Mouse (Mus musculus): ENCODE measurements around the gene Cep152. TPM values are rescaled to one million over a fixed set of nuclear protein-coding genes. Genes with fewer than 3 reads are reported as not detected.

Gene Cep152
- polyA plus RNA-seq, 1 experiment from 2014 or later: 6.3 TPM

GRCm38 (mm10) chr2:125594786-125595185 is 30.1 kb downstream of the Cep152 start:
- Histone ChIP-seq H3K4me2 (ENCODE audit: low read length) (no peak overlapping the region), H3K4me1 (replicated peaks; ENCODE audit: control insufficient read depth, insufficient read depth, low read length) (no peaks in the 10 kb centered on the region), H3K4me3 (ENCODE audit: low read depth, low read length) (no peak overlapping the region), H3K27ac (ENCODE audit: low read depth) (no peak overlapping the region), H3K36me3 (ENCODE audit: control insufficient read depth, insufficient read depth, low read length) (peaks cover 63% of the 10 kb centered on the region), H3K9me3 (ENCODE audit: control insufficient read depth, low read length) (no peaks in the 10 kb centered on the region), H3K27me3 (replicated peaks; ENCODE audit: control insufficient read depth, insufficient read depth, low read length) (no peaks in the 10 kb centered on the region), H3K9ac (ENCODE audit: low read length) (no peak overlapping the region)
- no peak for DNase-seq (ENCODE audit: low spot score)
- ATAC-seq (replicated peaks; ENCODE audit: low FRiP score, low TSS enrichment, low read depth): no peak
- 97% methylated on average over 12 of the region's 12 CpGs for WGBS

GRCm38 (mm10) chr2:125594072-125594471 is 30.8 kb downstream of the Cep152 start:
- H3K9ac ChIP-seq (ENCODE audit: low read length): no peak overlapping the region
- H3K4me1 ChIP-seq (replicated peaks; ENCODE audit: control insufficient read depth, insufficient read depth, low read length): no peaks in the 10 kb centered on the region
- DNase-seq (ENCODE audit: low spot score) (no peak), ATAC-seq (replicated peaks; ENCODE audit: low FRiP score, low TSS enrichment, low read depth) (no peak)
- H3K4me2 ChIP-seq (ENCODE audit: low read length): no peak overlapping the region
- H3K9me3 ChIP-seq (ENCODE audit: control insufficient read depth, low read length): no peaks in the 10 kb centered on the region
- H3K27me3 ChIP-seq (replicated peaks; ENCODE audit: control insufficient read depth, insufficient read depth, low read length): no peaks in the 10 kb centered on the region
- H3K36me3 ChIP-seq (ENCODE audit: control insufficient read depth, insufficient read depth, low read length): peaks cover 61% of the 10 kb centered on the region
- WGBS: 81% methylated on average over 6 of the region's 6 CpGs
- H3K27ac ChIP-seq (ENCODE audit: low read depth): no peak overlapping the region
- H3K4me3 ChIP-seq (ENCODE audit: low read depth, low read length): no peak overlapping the region

- H3K4me3 ChIP-seq (ENCODE audit: low read depth, low read length): no peak overlapping the region
- H3K36me3 ChIP-seq (ENCODE audit: control insufficient read depth, insufficient read depth, low read length): peaks cover 64% of the 10 kb centered on the region
- H3K4me2 ChIP-seq (ENCODE audit: low read length): no peak overlapping the region
- no peak overlapping the region for H3K9ac ChIP-seq (ENCODE audit: low read length)
- no peak for ATAC-seq (replicated peaks; ENCODE audit: low FRiP score, low TSS enrichment, low read depth)
- WGBS: 94% methylated on average over 4 of the region's 4 CpGs
- no peaks in the 10 kb centered on the region for H3K4me1 ChIP-seq (replicated peaks; ENCODE audit: control insufficient read depth, insufficient read depth, low read length)
- no peak for DNase-seq (ENCODE audit: low spot score)
- H3K27me3 ChIP-seq (replicated peaks; ENCODE audit: control insufficient read depth, insufficient read depth, low read length): no peaks in the 10 kb centered on the region
- H3K27ac ChIP-seq (ENCODE audit: low read depth): no peak overlapping the region
- H3K9me3 ChIP-seq (ENCODE audit: control insufficient read depth, low read length): no peaks in the 10 kb centered on the region
Measured at GRCm38 (mm10) chr2:125591895-125592294, 33.0 kb downstream of the Cep152 start.

- H3K9ac ChIP-seq (ENCODE audit: low read length): no peak overlapping the region
- DNase-seq (ENCODE audit: low spot score) (no peak), ATAC-seq (replicated peaks; ENCODE audit: low FRiP score, low TSS enrichment, low read depth) (no peak)
- H3K4me3 ChIP-seq (ENCODE audit: low read depth, low read length): no peak overlapping the region
- H3K27ac ChIP-seq (ENCODE audit: low read depth): no peak overlapping the region
- H3K4me1 ChIP-seq (replicated peaks; ENCODE audit: control insufficient read depth, insufficient read depth, low read length): no peaks in the 10 kb centered on the region
- no peak overlapping the region for H3K4me2 ChIP-seq (ENCODE audit: low read length)
- WGBS: 91% methylated on average over 12 of the region's 12 CpGs
- no peaks in the 10 kb centered on the region for H3K9me3 ChIP-seq (ENCODE audit: control insufficient read depth, low read length)
- no peaks in the 10 kb centered on the region for H3K27me3 ChIP-seq (replicated peaks; ENCODE audit: control insufficient read depth, insufficient read depth, low read length)
- H3K36me3 ChIP-seq (ENCODE audit: control insufficient read depth, insufficient read depth, low read length): peaks cover 71% of the 10 kb centered on the region
Measured at GRCm38 (mm10) chr2:125589287-125589686, 35.6 kb downstream of the Cep152 start.

GRCm38 (mm10) chr2:125581081-125581480 is 43.8 kb downstream of the Cep152 start:
- no peaks in the 10 kb centered on the region for H3K27me3 ChIP-seq (replicated peaks; ENCODE audit: control insufficient read depth, insufficient read depth, low read length)

GRCm38 (mm10) chr2:125577670-125578069 is 47.2 kb downstream of the Cep152 start:
- Histone ChIP-seq H3K36me3 (ENCODE audit: control insufficient read depth, insufficient read depth, low read length) (peaks cover 74% of the 10 kb centered on the region), H3K4me2 (ENCODE audit: low read length) (no peak overlapping the region), H3K4me1 (replicated peaks; ENCODE audit: control insufficient read depth, insufficient read depth, low read length) (no peaks in the 10 kb centered on the region), H3K9me3 (ENCODE audit: control insufficient read depth, low read length) (no peaks in the 10 kb centered on the region), H3K27me3 (replicated peaks; ENCODE audit: control insufficient read depth, insufficient read depth, low read length) (no peaks in the 10 kb centered on the region), H3K27ac (ENCODE audit: low read depth) (no peak overlapping the region), H3K4me3 (ENCODE audit: low read depth, low read length) (no peak overlapping the region), H3K9ac (ENCODE audit: low read length) (no peak overlapping the region)
- 74% methylated on average over 4 of the region's 4 CpGs for WGBS
- ATAC-seq (replicated peaks; ENCODE audit: low FRiP score, low TSS enrichment, low read depth): no peak
- DNase-seq (ENCODE audit: low spot score): no peak

More at GRCm38 (mm10) chr2:125581081-125581480, 43.8 kb downstream of the Cep152 start:
- H3K9me3 ChIP-seq (ENCODE audit: control insufficient read depth, low read length): no peaks in the 10 kb centered on the region
- H3K4me3 ChIP-seq (ENCODE audit: low read depth, low read length): no peak overlapping the region
- DNase-seq (ENCODE audit: low spot score): no peak
- peaks cover 77% of the 10 kb centered on the region for H3K36me3 ChIP-seq (ENCODE audit: control insufficient read depth, insufficient read depth, low read length)
- WGBS: 48% methylated on average over 5 of the region's 5 CpGs
- H3K4me2 ChIP-seq (ENCODE audit: low read length): no peak overlapping the region
- H3K9ac ChIP-seq (ENCODE audit: low read length): no peak overlapping the region
- H3K27ac ChIP-seq (ENCODE audit: low read depth): no peak overlapping the region
- ATAC-seq (replicated peaks; ENCODE audit: low FRiP score, low TSS enrichment, low read depth): no peak
- H3K4me1 ChIP-seq (replicated peaks; ENCODE audit: control insufficient read depth, insufficient read depth, low read length): no peaks in the 10 kb centered on the region

GRCm38 (mm10) chr2:125576498-125576897 is 48.4 kb downstream of the Cep152 start:
- 87% methylated on average over 8 of the region's 8 CpGs for WGBS
- Histone ChIP-seq H3K9ac (ENCODE audit: low read length) (no peak overlapping the region), H3K9me3 (ENCODE audit: control insufficient read depth, low read length) (no peaks in the 10 kb centered on the region), H3K4me1 (replicated peaks; ENCODE audit: control insufficient read depth, insufficient read depth, low read length) (no peaks in the 10 kb centered on the region), H3K36me3 (ENCODE audit: control insufficient read depth, insufficient read depth, low read length) (peaks cover 65% of the 10 kb centered on the region), H3K27me3 (replicated peaks; ENCODE audit: control insufficient read depth, insufficient read depth, low read length) (no peaks in the 10 kb centered on the region), H3K27ac (ENCODE audit: low read depth) (no peak overlapping the region), H3K4me2 (ENCODE audit: low read length) (no peak overlapping the region), H3K4me3 (ENCODE audit: low read depth, low read length) (no peak overlapping the region)
- no peak for DNase-seq (ENCODE audit: low spot score)
- no peak for ATAC-seq (replicated peaks; ENCODE audit: low FRiP score, low TSS enrichment, low read depth)

GRCm38 (mm10) chr2:125575766-125576165 is 49.1 kb downstream of the Cep152 start:
- Histone ChIP-seq H3K27me3 (replicated peaks; ENCODE audit: control insufficient read depth, insufficient read depth, low read length) (no peaks in the 10 kb centered on the region), H3K27ac (ENCODE audit: low read depth) (no peak overlapping the region), H3K4me1 (replicated peaks; ENCODE audit: control insufficient read depth, insufficient read depth, low read length) (no peaks in the 10 kb centered on the region), H3K4me3 (ENCODE audit: low read depth, low read length) (no peak overlapping the region), H3K4me2 (ENCODE audit: low read length) (no peak overlapping the region), H3K9me3 (ENCODE audit: control insufficient read depth, low read length) (no peaks in the 10 kb centered on the region), H3K9ac (ENCODE audit: low read length) (no peak overlapping the region), H3K36me3 (ENCODE audit: control insufficient read depth, insufficient read depth, low read length) (peaks cover 66% of the 10 kb centered on the region)
- DNase-seq (ENCODE audit: low spot score) (no peak), ATAC-seq (replicated peaks; ENCODE audit: low FRiP score, low TSS enrichment, low read depth) (no peak)
- WGBS: 87% methylated on average over 3 of the region's 3 CpGs

GRCm38 (mm10) chr2:125563884-125564283 is 61.0 kb downstream of the Cep152 start:
- WGBS: 91% methylated on average over 11 of the region's 11 CpGs
- H3K4me3 ChIP-seq (ENCODE audit: low read depth, low read length): no peak overlapping the region
- peaks cover 55% of the 10 kb centered on the region for H3K36me3 ChIP-seq (ENCODE audit: control insufficient read depth, insufficient read depth, low read length)
- no peak overlapping the region for H3K9ac ChIP-seq (ENCODE audit: low read length)
- H3K4me1 ChIP-seq (replicated peaks; ENCODE audit: control insufficient read depth, insufficient read depth, low read length): no peaks in the 10 kb centered on the region
- DNase-seq (ENCODE audit: low spot score): no peak
- H3K27ac ChIP-seq (ENCODE audit: low read depth): no peak overlapping the region
- H3K9me3 ChIP-seq (ENCODE audit: control insufficient read depth, low read length): no peaks in the 10 kb centered on the region
- no peak overlapping the region for H3K4me2 ChIP-seq (ENCODE audit: low read length)
- H3K27me3 ChIP-seq (replicated peaks; ENCODE audit: control insufficient read depth, insufficient read depth, low read length): no peaks in the 10 kb centered on the region
- ATAC-seq (replicated peaks; ENCODE audit: low FRiP score, low TSS enrichment, low read depth): no peak

All from intestine, embryonic 14.5 days (tissue).